ENCODE assay signal across 25 mouse cellular contexts in the genomic region with DNA sequence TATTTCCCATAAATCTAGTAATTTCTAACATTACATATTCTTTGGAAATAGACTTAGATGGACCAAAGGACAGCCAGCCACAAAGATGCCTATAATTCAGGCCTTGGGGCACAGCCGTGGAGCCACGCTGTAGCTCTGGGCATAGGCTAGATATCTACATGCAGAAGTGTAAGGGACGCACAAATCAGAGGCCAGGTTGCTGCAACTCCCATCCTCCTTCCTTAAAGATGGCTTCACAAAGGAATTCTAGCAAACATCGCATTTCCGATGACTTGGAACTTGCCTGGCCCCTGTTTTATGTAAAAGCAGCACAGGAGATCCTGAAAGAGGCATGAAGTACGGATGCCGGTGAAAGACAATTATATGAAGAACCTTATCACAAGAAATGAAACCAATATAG. TPM values are rescaled to one million over a fixed set of nuclear protein-coding genes. Genes with fewer than 3 reads are reported as not detected.
DNase-seq lines count a peak whose midpoint lies in the region; ATAC-seq lines count a peak whose summit lies in the region.
"Had no signal": no experiment of that assay in that cellular context is flagged by ENCODE, and none has a peak within 500 bp of the region (broad histone marks: within the 10 kb centered on the region; RNA-seq: fewer than 3 reads in every experiment).

No protein-coding gene starts in this region.

- H3K9ac ChIP-seq in neural tube, embryonic 15.5 days (replicated peaks): no peak overlapping the region
- no peak overlapping the region for H3K9ac ChIP-seq in kidney, embryonic 16.5 days (replicated peaks; ENCODE audit: low read length)
- H3K9ac ChIP-seq: heart, embryonic 12.5 days; hindbrain, embryonic 15.5 days; lung, embryonic 14.5 days had no signal

- no peak overlapping the region for H3K4me3 ChIP-seq in neural tube, embryonic 15.5 days (replicated peaks)
- H3K4me3 ChIP-seq in kidney, embryonic 16.5 days (ENCODE audit: low read length): no peak overlapping the region
- H3K4me3 ChIP-seq: heart, embryonic 12.5 days; hindbrain, embryonic 15.5 days; megakaryocyte, embryonic 14.5 days had no signal

- no peak overlapping the region for H3K4me2 ChIP-seq in neural tube, embryonic 15.5 days
- H3K4me2 ChIP-seq in kidney, embryonic 16.5 days (replicated peaks; ENCODE audit: low read depth, low read length): no peak overlapping the region
- H3K4me2 ChIP-seq: heart, embryonic 12.5 days; hindbrain, embryonic 15.5 days; lung, embryonic 14.5 days had no signal

- no peaks in the 10 kb centered on the region for H3K9me3 ChIP-seq in neural tube, embryonic 15.5 days (replicated peaks)
- H3K9me3 ChIP-seq in kidney, embryonic 16.5 days (ENCODE audit: low read length): no peaks in the 10 kb centered on the region
- H3K9me3 ChIP-seq: G1E; heart, embryonic 12.5 days; hindbrain, embryonic 15.5 days had no signal

- WGBS in neural tube, embryonic 15.5 days: 9% methylated on average over 7 of the region's 7 CpGs
- WGBS in kidney, embryonic 16.5 days: 15% methylated on average over 7 of the region's 7 CpGs

- H3K4me1 ChIP-seq in neural tube, embryonic 15.5 days: peaks cover 18% of the 10 kb centered on the region
- peaks cover 7% of the 10 kb centered on the region for H3K4me1 ChIP-seq in kidney, embryonic 16.5 days (ENCODE audit: insufficient read depth, low read length)

- H3K27me3 ChIP-seq in neural tube, embryonic 15.5 days (replicated peaks): peaks cover 93% of the 10 kb centered on the region
- peaks cover 100% of the 10 kb centered on the region for H3K27me3 ChIP-seq in kidney, embryonic 16.5 days (ENCODE audit: insufficient read depth, low read length)

- intact Hi-C loops in left cerebral cortex, postnatal 14 days (cut with DNase I): loop anchor here (10.0 kb wide), 1 partner anchor 292 kb away; no protein-coding TSS in a partner anchor

- peak; percentile 34 for DNase-seq in embryo, embryonic 10 days (ENCODE audit: low spot score)
- no peak for DNase-seq in embryo, embryonic 9.5 days (ENCODE audit: extremely low spot score)
- peak; percentile 40 for DNase-seq in neural tube, embryonic 10.5 days (ENCODE audit: extremely low spot score, low spot score)
- peak; percentile 7 for DNase-seq in mesoderm, embryonic 11.5 days (ENCODE audit: low read depth, low spot score)
- no peak for DNase-seq in left cerebral cortex, postnatal 14 days (ENCODE audit: low spot score in 2 of 2)
- DNase-seq: adrenal gland, postnatal 36 days; cerebellum, adult 8-10 months; kidney, adult 18-20 months; kidney, postnatal 25 days; layer of hippocampus, adult 9-11 months; lung, embryonic 14.5 days; right cerebral cortex, postnatal 25 days; thymus, postnatal 25 days had no signal

- H3K27ac ChIP-seq in neural tube, embryonic 15.5 days (replicated peaks): no peak overlapping the region
- no peak overlapping the region for H3K27ac ChIP-seq in kidney, embryonic 16.5 days (ENCODE audit: low read length)
- H3K27ac ChIP-seq: hindbrain, embryonic 15.5 days had no signal

- no peak for ATAC-seq in neural tube, embryonic 15.5 days (ENCODE audit: low FRiP score)
- no peak for ATAC-seq in monocyte, adult 5-6 weeks (replicated peaks; ENCODE audit: insufficient number of reproducible peaks, low FRiP score, low TSS enrichment, poor library complexity, severe bottlenecking)
- no peak for ATAC-seq in kidney, embryonic 16.5 days (ENCODE audit: low FRiP score, low TSS enrichment)
- ATAC-seq: CD4-positive, CD25-positive, alpha-beta regulatory T cell, adult 4 months had no signal

- H3K36me3 ChIP-seq in neural tube, embryonic 15.5 days: no peaks in the 10 kb centered on the region
- no peaks in the 10 kb centered on the region for H3K36me3 ChIP-seq in kidney, embryonic 16.5 days (ENCODE audit: insufficient read depth, low read length)
- H3K36me3 ChIP-seq: G1E; heart, embryonic 12.5 days; hindbrain, embryonic 15.5 days had no signal

RNA-seq across cellular contexts. Expression of a gene that starts 5.2 kb away (rescaled TPM):
- polyA plus RNA-seq in neural tube, embryonic 15.5 days (2015; fragmentation: Nextera tagmentation; extraction: Ambion mirVana): 0.41 and 0.83 TPM in 2 replicates
- total RNA-seq in left cerebral cortex, postnatal 14 days (2021): 1 to 10 TPM; 6.4 to 6.9 TPM
- not detected in 3 replicates for total RNA-seq in monocyte, adult 5-6 weeks (2017)
- 0.22 and 0.47 TPM in 2 replicates for polyA plus RNA-seq in kidney, embryonic 16.5 days (2015; fragmentation: Nextera tagmentation; extraction: Ambion mirVana)
- total RNA-seq: G1E; liver, adult 2 months had no signal
- polyA plus RNA-seq: CD4-positive, CD25-positive, alpha-beta regulatory T cell, adult 4 months; G1E; liver, adult 2 months had no signal

RNA-seq across cellular contexts. Expression of a gene that starts 13.6 kb away (rescaled TPM):
- 0.41 TPM in 1 of 2 replicates, not detected in the other for polyA plus RNA-seq in neural tube, embryonic 15.5 days (2015; fragmentation: Nextera tagmentation; extraction: Ambion mirVana)
- 10 to 100 TPM in 1 of 2 experiments, 1 to 10 TPM in 1; 8.9 to 10.8 TPM for total RNA-seq in left cerebral cortex, postnatal 14 days (2021)
- total RNA-seq in monocyte, adult 5-6 weeks (2017): not detected in 3 replicates
- not detected in 2 replicates for polyA plus RNA-seq in kidney, embryonic 16.5 days (2015; fragmentation: Nextera tagmentation; extraction: Ambion mirVana)
- total RNA-seq: adrenal gland, postnatal 36 days; gastrocnemius, postnatal 4 days; heart, postnatal 25 days; liver, adult 2 months had no signal
- polyA plus RNA-seq: CD4-positive, CD25-positive, alpha-beta regulatory T cell, adult 4 months; G1E; heart, embryonic 12.5 days; liver, adult 2 months; lung, embryonic 14.5 days; neural tube, embryonic 11.5 days had no signal

Comparison
In these comparisons a context has a peak if more than half of its experiments do, and no peak if none do; other contexts are left out.
1. DNase-seq: peak in embryo, embryonic 10 days (single experiment), neural tube, embryonic 10.5 days (single experiment) and mesoderm, embryonic 11.5 days (single experiment); none in embryo, embryonic 9.5 days (single experiment) and left cerebral cortex, postnatal 14 days (0 of 2).